Comparison of ENCODE assay signal across 8 mouse cellular contexts in the genomic region with DNA sequence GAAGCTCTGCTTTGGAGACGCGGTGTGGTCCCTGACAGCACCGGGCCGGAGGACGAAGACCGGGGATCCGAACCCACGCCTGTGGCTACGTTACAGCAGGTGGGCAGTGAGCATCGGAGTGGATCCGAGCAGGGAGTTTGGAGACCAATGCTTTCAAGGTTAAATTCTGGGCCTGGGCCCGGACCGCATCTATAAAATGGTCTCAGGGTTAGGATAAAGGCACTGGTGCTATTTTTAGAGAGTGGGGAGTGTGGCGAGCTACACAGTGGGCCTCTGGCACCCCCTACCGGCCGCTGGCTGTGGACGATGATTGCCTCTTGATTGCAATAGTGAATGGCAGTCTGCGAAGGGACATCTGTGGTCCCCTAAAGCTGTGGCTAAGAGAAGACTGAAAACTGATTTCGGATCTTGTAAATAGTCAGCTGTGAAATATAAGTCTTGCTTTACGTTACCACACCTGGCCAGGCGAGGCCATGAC. TPM values are rescaled to one million over a fixed set of nuclear protein-coding genes. Genes with fewer than 3 reads are reported as not detected.
DNase-seq lines count a peak whose midpoint lies in the region; ATAC-seq lines count a peak whose summit lies in the region.

Pop5 (plus strand) TSS at position 51 of the 478 bp plus-strand sequence.

- peak within 1 kb of the TSS; percentile 76 for H3K4me2 ChIP-seq in hindbrain, embryonic 12.5 days (replicated peaks)

- H3K4me1 ChIP-seq in hindbrain, embryonic 12.5 days: peaks cover 28% of the 10 kb centered on the region

- peak within 1 kb of the TSS; percentile 42 for H3K4me3 ChIP-seq in hindbrain, embryonic 12.5 days

- peaks cover 13% of the 10 kb centered on the region for H3K36me3 ChIP-seq in hindbrain, embryonic 12.5 days

- DNase-seq in Muller cell, postnatal 12 days (ENCODE audit: inconsistent ontology term): peak; percentile 92
- peak; percentile 89 for DNase-seq in cerebellum, adult 9-11 months
- DNase-seq in frontal cortex, postnatal 10 days (ENCODE audit: low spot score in 2 of 2): peak; percentile 77 to 86
- peak; percentile 91 to 92 for DNase-seq in layer of hippocampus, postnatal 14 days (ENCODE audit: low spot score in 2 of 2)
- DNase-seq in lung, postnatal 25 days (ENCODE audit: low spot score): peak; percentile 87
- peak; percentile 98 for DNase-seq in retina, embryonic 14.5 days (ENCODE audit: low spot score)
- DNase-seq in thymus, postnatal 4 days: peak; percentile 96

- 4% methylated on average over 21 of the region's 21 CpGs for WGBS in hindbrain, embryonic 12.5 days

- H3K27me3 ChIP-seq in hindbrain, embryonic 12.5 days: peaks cover 41% of the 10 kb centered on the region

- peak within 1 kb of the TSS; percentile 50 for H3K9ac ChIP-seq in hindbrain, embryonic 12.5 days

- no peaks in the 10 kb centered on the region for H3K9me3 ChIP-seq in hindbrain, embryonic 12.5 days (replicated peaks)

- peak; percentile 51 for ATAC-seq in hindbrain, embryonic 12.5 days (ENCODE audit: low FRiP score)

- H3K27ac ChIP-seq in hindbrain, embryonic 12.5 days: no peak within 1 kb of the TSS

RNA-seq across cellular contexts. Expression of gene Pop5, which starts in this region (rescaled TPM):
- polyA plus RNA-seq in hindbrain, embryonic 12.5 days (2016; fragmentation: Nextera tagmentation; extraction: Ambion mirVana): 78.6 and 90.5 TPM in 2 replicates
- 10 to 100 TPM; 68.7 to 72.8 TPM for total RNA-seq in layer of hippocampus, postnatal 14 days (2021)
